Mouse (Mus musculus) spleen, postnatal 36 days (tissue): ENCODE data around the gene Spryd3.
"Not testable (repeated sequence)": the region's sequence is repeated elsewhere in the genome, so short reads cannot be mapped to it uniquely, and the experiment has no call there.

ENCODE experiments used
- DNase-seq, 2 experiments: peaks; one replicate each; pipeline ENCODE4 v3.0.0; 2022; ENCODE audit warnings: low spot score in 2 of 2, mixed read lengths in 1 of 2

Gene Spryd3

GRCm38 (mm10) chr15:102136129-102136758 is at the start of gene Spryd3:
TSS of gene Spryd3 (minus strand) at chr15:102136234.
- peak; percentile 96 to 97 for DNase-seq

GRCm38 (mm10) chr15:102183076-102183475 is 47.0 kb upstream of the Spryd3 start:
- DNase-seq, result no peak

GRCm38 (mm10) chr15:102179924-102180323 is 43.9 kb upstream of the Spryd3 start:
- DNase-seq, result no peak

GRCm38 (mm10) chr15:102179106-102179505 is 43.1 kb upstream of the Spryd3 start:
- no peak for DNase-seq

GRCm38 (mm10) chr15:102178279-102178678 is 42.2 kb upstream of the Spryd3 start:
- peak; percentile 74 to 81 for DNase-seq

GRCm38 (mm10) chr15:102177417-102177816 is 41.4 kb upstream of the Spryd3 start:
- no peak for DNase-seq

GRCm38 (mm10) chr15:102176571-102177316 is 40.7 kb upstream of the Spryd3 start:
- DNase-seq, result no peak

GRCm38 (mm10) chr15:102175736-102176319 is 39.8 kb upstream of the Spryd3 start:
- DNase-seq, result no peak

- DNase-seq, result no peak
Measured at GRCm38 (mm10) chr15:102173581-102173980, 37.5 kb upstream of the Spryd3 start.

GRCm38 (mm10) chr15:102169064-102169463 is 33.0 kb upstream of the Spryd3 start:
- no peak for DNase-seq

GRCm38 (mm10) chr15:102167620-102168021 is 31.6 kb upstream of the Spryd3 start:
- no peak for DNase-seq

GRCm38 (mm10) chr15:102165468-102166100 is 29.6 kb upstream of the Spryd3 start:
- no peak for DNase-seq

- DNase-seq, result no peak
Measured at GRCm38 (mm10) chr15:102163900-102164693, 28.1 kb upstream of the Spryd3 start.

GRCm38 (mm10) chr15:102160415-102161060 is 24.5 kb upstream of the Spryd3 start:
- DNase-seq, result no peak

GRCm38 (mm10) chr15:102156836-102157235 is 20.8 kb upstream of the Spryd3 start:
- DNase-seq, result no peak

- not testable (repeated sequence) for DNase-seq
Measured at GRCm38 (mm10) chr15:102155006-102155405, 19.0 kb upstream of the Spryd3 start.

- DNase-seq, result no peak
Measured at GRCm38 (mm10) chr15:102152646-102153045, 16.6 kb upstream of the Spryd3 start.

- DNase-seq, result peak in 1 of 2 experiments; percentile 43
Measured at GRCm38 (mm10) chr15:102150301-102151135, 14.5 kb upstream of the Spryd3 start, which contains the start of gene Soat2. TSS of gene Soat2 (plus strand) at chr15:102150526.

GRCm38 (mm10) chr15:102149561-102149960 is 13.5 kb upstream of the Spryd3 start:
- no peak for DNase-seq
